Mouse (Mus musculus): ENCODE data around the gene Gna14.

DNA sequence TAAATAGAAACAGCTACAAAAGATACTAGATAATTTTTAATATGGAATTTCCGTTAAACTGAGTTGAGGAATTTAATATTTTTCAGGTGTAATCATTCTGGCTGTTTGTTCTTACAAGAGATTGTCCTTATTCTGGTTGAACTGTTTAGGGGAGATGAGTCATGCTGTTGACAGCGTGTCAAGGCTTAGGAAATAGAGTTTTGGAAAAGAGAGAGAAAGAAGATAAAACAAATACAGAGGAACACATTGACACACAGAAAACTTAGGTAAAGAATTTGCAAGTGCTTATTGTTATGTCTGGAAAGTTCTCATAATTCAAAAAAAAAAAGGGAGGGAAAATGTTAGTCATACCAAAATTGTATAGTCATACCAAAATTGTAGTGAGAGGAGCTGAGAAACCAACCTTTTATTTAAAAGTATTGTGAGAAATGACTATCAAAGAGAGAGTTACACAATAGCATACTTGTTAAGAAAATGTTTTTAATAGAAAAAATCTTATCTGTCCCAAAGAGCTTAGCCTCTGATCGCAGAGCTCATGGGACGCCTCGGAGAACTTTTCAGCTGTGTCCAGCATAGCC is 17.4 kb upstream of the Gna14 start:
- no peak for TF ChIP-seq CTCF (IDR thresholded peaks at IDR 0.05; ENCODE audit: low read depth)
- no peak for TF ChIP-seq EP300 (IDR thresholded peaks at IDR 0.05; ENCODE audit: low read depth)

All from liver, postnatal 0 days (tissue).